Comparison of ENCODE assay signal across 9 mouse cellular contexts in genomic region chr1:153065473-153066386, GRCm38 (mm10).
A peak's percentile ranks its signal among the peaks of the same experiment; 100 is the strongest.
DNase-seq lines count a peak whose midpoint lies in the region; ATAC-seq and TF ChIP-seq lines count a peak whose summit lies in the region.
"Had no signal": no experiment of that assay in that cellular context is flagged by ENCODE, and none has a peak within 500 bp of the region (broad histone marks: within the 10 kb centered on the region; RNA-seq: fewer than 3 reads in every experiment).

No protein-coding gene starts in this region.

- no peaks in the 10 kb centered on the region for H3K36me3 ChIP-seq in liver, postnatal 0 days (replicated peaks; ENCODE audit: insufficient read depth, low read length)
- H3K36me3 ChIP-seq in liver, embryonic 11.5 days (ENCODE audit: control insufficient read depth, insufficient read depth, low read length), result no peaks in the 10 kb centered on the region
- H3K36me3 ChIP-seq in thymus, adult 2 months (ENCODE audit: control insufficient read depth, insufficient read depth, low read length), result no peaks in the 10 kb centered on the region

- H3K4me3 ChIP-seq in liver, postnatal 0 days (ENCODE audit: low read depth, low read length), result no peak overlapping the region
- H3K4me3 ChIP-seq in liver, embryonic 11.5 days (ENCODE audit: low read depth, low read length), result no peak overlapping the region
- no peak overlapping the region for H3K4me3 ChIP-seq in brown adipose tissue, adult 24 weeks (ENCODE audit: insufficient read depth, low read depth, low read length)
- H3K4me3 ChIP-seq in thymus, adult 2 months (ENCODE audit: control insufficient read depth, insufficient read depth, low read length), result no peak overlapping the region

- H3K9me3 ChIP-seq in liver, postnatal 0 days (ENCODE audit: low read length), result no peaks in the 10 kb centered on the region
- H3K9me3 ChIP-seq in liver, embryonic 11.5 days (ENCODE audit: control insufficient read depth, low read length), result no peaks in the 10 kb centered on the region

- no peak for TF ChIP-seq EP300 in liver, postnatal 0 days (IDR thresholded peaks at IDR 0.05; ENCODE audit: low read depth)

- WGBS in liver, postnatal 0 days (ENCODE audit: insufficient replicate concordance), result 79% methylated on average over 12 of the region's 12 CpGs
- WGBS in liver, embryonic 11.5 days, result 89% methylated on average over 12 of the region's 12 CpGs
- WGBS in thymus, adult 2 months, result 96% methylated on average over 12 of the region's 12 CpGs

- H3K27ac ChIP-seq in liver, postnatal 0 days (ENCODE audit: low read depth), result no peak overlapping the region
- no peak overlapping the region for H3K27ac ChIP-seq in liver, embryonic 11.5 days (ENCODE audit: low read depth, low read length)
- H3K27ac ChIP-seq in brown adipose tissue, adult 24 weeks (replicated peaks; ENCODE audit: low read depth, low read length), result peak overlapping the region; percentile 94
- H3K27ac ChIP-seq in thymus, adult 2 months (ENCODE audit: control insufficient read depth, insufficient read depth, low read length), result no peak overlapping the region

- ATAC-seq in liver, postnatal 0 days, result no peak
- no peak for ATAC-seq in liver, embryonic 11.5 days (replicated peaks; ENCODE audit: low FRiP score)
- ATAC-seq: Patski had no signal

- TF ChIP-seq CTCF in liver, postnatal 0 days (IDR thresholded peaks at IDR 0.05; ENCODE audit: low read depth), result no peak
- no peak for TF ChIP-seq CTCF in thymus, adult 2 months (IDR thresholded peaks at IDR 0.05; ENCODE audit: borderline replicate concordance, control insufficient read depth, extremely low read depth, insufficient read depth, low read length, poor library complexity)

- H3K9ac ChIP-seq in liver, postnatal 0 days (replicated peaks), result no peak overlapping the region
- no peak overlapping the region for H3K9ac ChIP-seq in liver, embryonic 11.5 days (ENCODE audit: low read depth, low read length)

- TF ChIP-seq POLR2A in thymus, adult 2 months (IDR thresholded peaks at IDR 0.05; ENCODE audit: control insufficient read depth, extremely low read depth, insufficient read depth, low read length, poor library complexity), result no peak

- H3K4me1 ChIP-seq in liver, postnatal 0 days (ENCODE audit: insufficient read depth), result no peaks in the 10 kb centered on the region
- no peaks in the 10 kb centered on the region for H3K4me1 ChIP-seq in liver, embryonic 11.5 days (replicated peaks; ENCODE audit: control insufficient read depth, insufficient read depth, low read length)
- peaks cover 12% of the 10 kb centered on the region; the same call in 1 of the 2 replicates for H3K4me1 ChIP-seq in brown adipose tissue, adult 24 weeks (ENCODE audit: control insufficient read depth, insufficient read depth, insufficient read length, low read length)
- no peaks in the 10 kb centered on the region for H3K4me1 ChIP-seq in thymus, adult 2 months (replicated peaks; ENCODE audit: control insufficient read depth, insufficient read depth, low read length)

- DNase-seq in liver, postnatal 0 days, result peak; percentile 23
- no peak for DNase-seq in liver, embryonic 11.5 days (ENCODE audit: low spot score)
- peak; percentile 77 for DNase-seq in heart, adult 8-10 months (ENCODE audit: low spot score)
- DNase-seq in kidney, postnatal 14 days, result peak; percentile 70
- peak; percentile 85 for DNase-seq in lung, postnatal 36 days
- DNase-seq in thymus, adult 2 months, result no peak
- DNase-seq in T-cell, adult 2 months (ENCODE audit: low spot score), result no peak

- H3K27me3 ChIP-seq in liver, postnatal 0 days (ENCODE audit: insufficient read depth, low read length), result 0 out of 2 replicates have a peak, but pooled peaks cover 4% of the 10 kb centered on the region
- no peaks in the 10 kb centered on the region; the same call in 1 of the 2 replicates for H3K27me3 ChIP-seq in liver, embryonic 11.5 days (replicated peaks; ENCODE audit: control insufficient read depth, insufficient read depth, low read length)
- H3K27me3 ChIP-seq in thymus, adult 2 months (ENCODE audit: control insufficient read depth, insufficient read depth, low read length), result no peaks in the 10 kb centered on the region
- H3K27me3 ChIP-seq: Patski had no signal

- H3K4me2 ChIP-seq in liver, postnatal 0 days (ENCODE audit: low read depth, low read length), result no peak overlapping the region
- no peak overlapping the region for H3K4me2 ChIP-seq in liver, embryonic 11.5 days

Comparison
In these comparisons a context has a peak if more than half of its experiments do, and no peak if none do; other contexts are left out.
1. DNase-seq: peak in liver, postnatal 0 days (single experiment), heart, adult 8-10 months (single experiment), kidney, postnatal 14 days (single experiment) and lung, postnatal 36 days (single experiment); none in liver, embryonic 11.5 days (single experiment), thymus, adult 2 months (single experiment) and T-cell, adult 2 months (single experiment).